Mouse (Mus musculus) thymus, adult 2 months (tissue): Measurements from ENCODE around the gene Tmem210. TPM values are rescaled to one million over a fixed set of nuclear protein-coding genes. Genes with fewer than 3 reads are reported as not detected.

ENCODE experiments used
- DNase-seq: peaks from one replicate; pipeline ENCODE4 v3.0.0; 2021
- H3K27ac ChIP-seq: fragments of 200-500 bp; 2 replicates; pipeline ENCODE4 v1.5.1; 2012; ENCODE audit warnings: low read length, control low read depth; ENCODE audit not compliant: control insufficient read depth, insufficient read depth
- H3K27me3 ChIP-seq: fragments of 200-500 bp; 2 replicates; pipeline ENCODE4 v1.6.1; 2012; ENCODE audit warnings: mild to moderate bottlenecking, low read length, moderate library complexity, mixed read lengths; ENCODE audit not compliant: control insufficient read depth, insufficient read depth
- H3K36me3 ChIP-seq: fragments of 200-500 bp; 2 replicates; pipeline ENCODE4 v1.6.1; 2012; ENCODE audit warnings: mild to moderate bottlenecking, low read length, moderate library complexity; ENCODE audit not compliant: control insufficient read depth, insufficient read depth
- H3K4me1 ChIP-seq: fragments of 200-500 bp; replicated peaks from 2 replicates; pipeline ENCODE4 v1.6.1; 2012; ENCODE audit warnings: low read length; ENCODE audit not compliant: control insufficient read depth, insufficient read depth
- H3K4me3 ChIP-seq: fragments of 200-500 bp; 2 replicates; pipeline ENCODE4 v1.5.1; 2012; ENCODE audit warnings: mild to moderate bottlenecking, low read length, control low read depth, moderate library complexity; ENCODE audit not compliant: control insufficient read depth, insufficient read depth
- CTCF ChIP-seq: fragments of 200-500 bp; IDR thresholded peaks from 2 replicates; pipeline ENCODE4 v1.5.1; 2012; ENCODE audit warnings: mild to moderate bottlenecking, control low read depth, low read length, moderate library complexity, borderline replicate concordance; ENCODE audit not compliant: control insufficient read depth, poor library complexity, insufficient read depth; ENCODE audit errors: extremely low read depth
- POLR2A ChIP-seq: fragments of 200-500 bp; IDR thresholded peaks from 2 replicates; pipeline ENCODE4 v1.6.1; 2012; ENCODE audit warnings: mild to moderate bottlenecking, low read length, control low read depth, moderate library complexity; ENCODE audit not compliant: control insufficient read depth, poor library complexity, insufficient read depth; ENCODE audit errors: extremely low read depth
- WGBS: fragments of 180-500 bp; shearing (Covaris S2); methylation state at CpG from one replicate; pipeline ENCODE4 v1.1.7; 2018; 5-methylcytosine and 5-hydroxymethylcytosine counted together
- polyA plus RNA-seq: library from polyadenylated mRNA; depleted of rRNA; stranded (reverse); fragments of >200 nt; gene quantifications from 2 replicates; pipeline ENCODE4 v1.2.3, GENCODE M21; 2012; rRNA removed

Gene Tmem210
- 0.35 TPM in 1 of 2 replicates, not detected in the other for polyA plus RNA-seq

- TF ChIP-seq POLR2A (no peak), CTCF (no peak)
- Histone ChIP-seq H3K4me3 (no peak within 1 kb of the TSS), H3K27ac (no peak within 1 kb of the TSS), H3K27me3 (peaks cover 17% of the 10 kb centered on the region), H3K36me3 (peaks cover 18% of the 10 kb centered on the region), H3K4me1 (no peaks in the 10 kb centered on the region)
- WGBS = 95% methylated on average over 6 of the region's 6 CpGs
- no peak for DNase-seq
Observed at GRCm38 (mm10) chr2:25287927-25288649, at the start of gene Tmem210. TSS of gene Tmem210 (plus strand) at chr2:25288145.

GRCm38 (mm10) chr2:25239766-25240165 is 48.2 kb upstream of the Tmem210 start:
- WGBS = 90% methylated on average over 3 of the region's 3 CpGs
- Histone ChIP-seq H3K27ac (no peak overlapping the region), H3K4me3 (no peak overlapping the region), H3K36me3 (no peaks in the 10 kb centered on the region), H3K27me3 (peaks cover 12% of the 10 kb centered on the region), H3K4me1 (peaks cover 20% of the 10 kb centered on the region)
- TF ChIP-seq POLR2A (no peak), CTCF (no peak)
- no peak for DNase-seq

- WGBS = 73% methylated on average over 8 of the region's 8 CpGs
- H3K27me3 ChIP-seq = peaks cover 12% of the 10 kb centered on the region
- no peak overlapping the region for H3K4me3 ChIP-seq
- no peak overlapping the region for H3K27ac ChIP-seq
- TF ChIP-seq POLR2A (no peak), CTCF (no peak)
- no peaks in the 10 kb centered on the region for H3K36me3 ChIP-seq
- H3K4me1 ChIP-seq = peaks cover 20% of the 10 kb centered on the region
- no peak for DNase-seq
Observed at GRCm38 (mm10) chr2:25240310-25240709, 47.6 kb upstream of the Tmem210 start.

- peaks cover 20% of the 10 kb centered on the region for H3K4me1 ChIP-seq
- 3% methylated on average over 29 of the region's 29 CpGs for WGBS
- H3K27ac ChIP-seq = no peak overlapping the region
- H3K27me3 ChIP-seq = peaks cover 12% of the 10 kb centered on the region
- H3K36me3 ChIP-seq = no peaks in the 10 kb centered on the region
- peak; percentile 42 for DNase-seq
- TF ChIP-seq CTCF = no peak
- TF ChIP-seq POLR2A = 0 out of 2 replicates have a peak, but pooled peaks have one; percentile 18
- H3K4me3 ChIP-seq = peak overlapping the region; percentile 52
Observed at GRCm38 (mm10) chr2:25240723-25241437, 47.1 kb upstream of the Tmem210 start.

GRCm38 (mm10) chr2:25241438-25241775 is 46.5 kb upstream of the Tmem210 start:
- H3K27me3 ChIP-seq = peaks cover 12% of the 10 kb centered on the region
- DNase-seq = no peak
- TF ChIP-seq CTCF = no peak
- no peak for TF ChIP-seq POLR2A
- no peak overlapping the region for H3K4me3 ChIP-seq
- WGBS = 34% methylated on average over 6 of the region's 6 CpGs
- no peak overlapping the region for H3K27ac ChIP-seq
- no peaks in the 10 kb centered on the region for H3K36me3 ChIP-seq
- peaks cover 20% of the 10 kb centered on the region for H3K4me1 ChIP-seq

GRCm38 (mm10) chr2:25242101-25242506 is 45.8 kb upstream of the Tmem210 start, which contains the start of the genes Rnf208 and Cysrt1:
TSS of gene Rnf208 (plus strand) at chr2:25242255.
TSS of gene Cysrt1 (minus strand) at chr2:25242452.
- H3K4me3 ChIP-seq = peak within 1 kb of the TSS; percentile 42
- H3K27ac ChIP-seq = no peak within 1 kb of the TSS
- DNase-seq = no peak
- WGBS = under 1% methylated on average over 59 of the region's 59 CpGs
- peaks cover 20% of the 10 kb centered on the region for H3K4me1 ChIP-seq
- peaks cover 12% of the 10 kb centered on the region for H3K27me3 ChIP-seq
- H3K36me3 ChIP-seq = no peaks in the 10 kb centered on the region
- TF ChIP-seq CTCF = no peak
- no peak for TF ChIP-seq POLR2A

GRCm38 (mm10) chr2:25243342-25243741 is 44.6 kb upstream of the Tmem210 start:
- Histone ChIP-seq H3K36me3 (no peaks in the 10 kb centered on the region), H3K4me1 (peaks cover 20% of the 10 kb centered on the region), H3K27me3 (peaks cover 12% of the 10 kb centered on the region), H3K27ac (no peak overlapping the region), H3K4me3 (no peak overlapping the region)
- TF ChIP-seq POLR2A (no peak), CTCF (no peak)
- no peak for DNase-seq
- WGBS = 87% methylated on average over 8 of the region's 8 CpGs
